Mouse (Mus musculus) cerebellum, adult 11 months (tissue): ENCODE measurements around the gene Zfp260.
"Not testable (repeated sequence)": the region's sequence is repeated elsewhere in the genome, so short reads cannot be mapped to it uniquely, and the experiment has no call there.

Source experiments
- DNase-seq: peaks from one replicate; pipeline ENCODE4 v3.0.0; 2022

Gene Zfp260

DNA sequence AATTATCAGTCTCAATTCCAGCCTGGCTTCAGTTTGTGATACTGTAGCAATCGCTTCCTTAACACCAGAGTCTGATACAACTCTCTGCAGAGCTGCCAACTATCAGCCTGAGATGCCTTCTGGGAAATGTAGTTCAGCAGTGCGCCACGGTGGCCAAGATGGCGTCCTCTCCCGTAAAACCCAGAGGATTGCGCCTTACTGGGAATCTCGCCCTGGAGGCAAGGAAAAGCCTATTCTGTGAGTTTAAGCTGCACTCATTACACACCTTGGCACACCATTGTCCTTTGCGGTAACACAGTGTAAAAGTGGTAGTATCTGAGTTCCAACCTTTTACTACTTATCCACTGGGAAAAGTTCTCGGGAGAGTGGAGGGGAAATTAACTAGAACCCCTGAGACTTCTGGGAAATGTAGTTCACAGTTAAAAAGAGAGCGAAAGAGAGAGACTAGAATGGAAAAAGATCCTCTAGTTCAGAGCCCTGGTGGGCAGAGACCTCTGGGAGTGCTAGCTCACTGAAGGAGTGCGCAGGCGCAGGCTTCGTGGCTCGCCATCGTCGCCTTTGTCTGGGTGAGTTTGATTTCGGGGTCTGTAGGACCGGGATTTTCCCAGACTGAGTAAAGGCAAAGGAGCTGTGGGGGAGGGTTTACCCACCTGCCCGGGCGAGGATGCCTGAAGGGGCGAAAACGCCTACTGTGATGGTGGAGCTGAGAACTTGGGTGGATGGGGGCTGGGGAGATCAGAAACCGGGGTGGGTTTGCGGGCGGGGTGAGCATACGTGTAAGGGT is at the start of gene Zfp260:
Gene Zfp260 (plus strand): TSS at position 132 of the 784 bp plus-strand sequence.
- peak; percentile 81 for DNase-seq

DNA sequence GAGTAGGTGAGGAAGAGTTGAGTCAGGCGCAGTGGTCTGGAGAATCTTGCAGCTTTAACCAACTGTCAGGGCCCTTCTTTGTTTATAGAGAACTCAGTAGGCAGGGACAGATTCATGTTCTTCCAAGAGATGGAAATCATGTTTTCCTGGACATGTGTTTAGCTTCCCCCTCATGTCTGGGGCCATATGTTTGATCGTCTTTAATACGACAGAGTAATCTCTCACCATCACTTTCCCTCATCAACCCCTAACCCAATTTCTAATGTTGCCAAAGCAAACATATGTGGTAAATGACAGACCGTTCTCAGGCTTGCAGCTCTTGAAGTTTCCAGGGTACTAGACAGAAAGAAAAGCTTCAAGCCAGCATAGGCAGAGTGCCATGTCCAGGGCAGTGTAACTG is 46.5 kb upstream of the Zfp260 start:
- no peak for DNase-seq

DNA sequence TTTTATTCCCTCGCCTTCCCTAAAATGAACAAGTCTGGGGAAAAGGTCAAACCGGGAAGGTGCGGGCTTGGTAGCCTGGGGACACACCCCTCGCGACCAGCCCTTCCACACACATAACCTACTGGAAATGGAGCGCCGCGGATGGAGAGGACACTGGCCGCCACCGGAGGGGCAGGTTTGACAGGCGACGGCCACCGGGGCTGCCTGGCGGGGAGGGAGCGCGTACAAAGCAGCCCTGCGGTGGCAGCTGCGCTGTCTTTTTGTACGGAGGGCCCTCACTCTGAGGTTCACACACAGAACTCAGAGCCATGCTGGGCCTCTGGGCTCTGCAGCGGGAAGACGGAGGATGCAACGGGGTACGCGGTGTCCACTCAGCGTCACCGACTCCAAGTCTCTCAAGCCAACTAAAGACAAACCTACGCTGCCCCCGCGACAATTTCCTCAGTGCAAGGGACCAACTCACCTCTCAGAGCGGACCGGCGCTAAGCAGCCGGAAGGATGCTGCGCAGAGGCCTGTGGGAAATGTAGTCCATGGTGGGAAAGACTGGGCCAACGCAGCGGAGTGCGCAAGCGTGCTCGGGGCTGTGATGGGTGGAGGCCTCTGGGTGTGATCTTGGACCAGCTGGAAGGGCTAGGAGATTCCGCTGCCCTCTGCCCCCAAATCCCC is 43.6 kb upstream of the Zfp260 start, which contains the start of gene Zfp14:
Gene Zfp14 (minus strand): TSS at position 499 of the 667 bp plus-strand sequence.
- peak; percentile 89 for DNase-seq

DNA sequence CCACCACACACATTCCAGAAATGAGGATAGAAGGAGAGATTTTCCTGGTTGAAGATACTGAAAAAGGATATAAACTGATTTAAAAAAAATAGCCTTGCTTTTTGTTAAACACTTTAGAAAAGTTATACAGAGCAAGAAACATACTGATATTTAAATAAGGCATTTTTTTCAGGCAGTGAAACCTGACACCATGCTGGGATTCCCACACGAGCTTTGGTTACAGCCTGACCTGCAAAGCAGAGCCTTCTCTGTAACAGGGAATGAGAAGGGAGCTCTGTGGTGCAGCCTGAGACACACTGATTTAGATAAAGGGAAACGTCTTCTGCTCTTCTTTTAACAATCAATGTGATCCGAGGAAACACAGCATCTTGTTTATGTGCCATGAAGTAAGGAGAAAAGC is 41.0 kb upstream of the Zfp260 start:
- DNase-seq = no peak

DNA sequence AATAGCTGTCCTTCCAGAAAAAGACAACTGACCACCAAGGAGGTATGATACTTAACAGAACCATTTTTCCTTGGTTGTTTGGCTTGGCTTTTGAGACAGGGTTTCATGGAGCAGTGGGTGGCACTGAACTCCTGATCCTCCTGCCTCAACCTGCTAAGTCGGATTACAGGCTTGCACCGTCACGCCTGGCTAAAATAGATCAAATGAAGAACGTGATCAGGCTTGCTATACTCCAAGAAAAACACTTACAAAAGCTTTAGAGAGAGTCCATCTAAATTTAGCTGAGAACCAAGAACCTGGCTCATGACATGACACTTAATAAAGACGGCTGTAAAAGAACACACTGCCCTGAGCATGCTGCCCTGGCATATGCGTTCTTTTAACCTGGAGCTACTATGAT is 34.2 kb upstream of the Zfp260 start:
- no peak for DNase-seq

DNA sequence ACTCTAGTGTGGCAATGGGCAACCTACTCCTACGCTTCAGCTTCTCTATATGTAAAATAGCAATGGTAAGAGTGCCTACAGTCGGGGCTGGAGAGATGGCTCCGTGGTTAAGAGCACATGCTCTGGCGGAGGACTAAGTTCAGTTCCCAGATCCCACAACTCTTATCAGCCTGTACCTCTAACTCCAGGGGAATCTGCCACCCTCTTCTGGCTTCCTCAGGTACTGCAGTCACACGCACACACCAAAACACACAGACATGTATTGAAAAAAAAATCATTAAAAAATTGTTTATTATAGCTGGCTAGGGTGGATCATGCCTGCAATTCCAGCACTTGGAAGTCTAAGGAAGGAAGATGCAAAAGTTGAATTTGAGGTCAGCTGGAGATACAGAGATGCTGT is 32.1 kb upstream of the Zfp260 start:
- no peak for DNase-seq

DNA sequence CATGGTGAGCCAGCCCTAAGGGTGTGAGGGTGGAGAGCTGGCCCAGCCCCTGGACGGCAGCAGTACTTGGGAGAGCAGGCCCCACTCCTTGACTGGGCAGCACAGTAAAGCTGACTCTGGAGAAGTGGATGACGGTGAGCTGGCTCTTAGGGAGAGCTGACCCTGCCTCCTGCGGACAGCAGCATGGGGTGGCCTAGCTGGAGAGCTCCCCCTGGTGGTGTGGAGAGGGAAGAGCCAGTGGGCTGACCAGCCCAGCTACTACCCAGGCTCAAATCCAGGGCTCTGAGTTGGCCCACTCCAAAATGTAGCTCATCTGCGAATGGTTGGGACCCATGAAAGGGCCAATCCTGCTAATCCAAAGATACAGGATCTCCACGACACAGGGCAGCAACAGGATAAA is 30.0 kb upstream of the Zfp260 start:
- DNase-seq = no peak

DNA sequence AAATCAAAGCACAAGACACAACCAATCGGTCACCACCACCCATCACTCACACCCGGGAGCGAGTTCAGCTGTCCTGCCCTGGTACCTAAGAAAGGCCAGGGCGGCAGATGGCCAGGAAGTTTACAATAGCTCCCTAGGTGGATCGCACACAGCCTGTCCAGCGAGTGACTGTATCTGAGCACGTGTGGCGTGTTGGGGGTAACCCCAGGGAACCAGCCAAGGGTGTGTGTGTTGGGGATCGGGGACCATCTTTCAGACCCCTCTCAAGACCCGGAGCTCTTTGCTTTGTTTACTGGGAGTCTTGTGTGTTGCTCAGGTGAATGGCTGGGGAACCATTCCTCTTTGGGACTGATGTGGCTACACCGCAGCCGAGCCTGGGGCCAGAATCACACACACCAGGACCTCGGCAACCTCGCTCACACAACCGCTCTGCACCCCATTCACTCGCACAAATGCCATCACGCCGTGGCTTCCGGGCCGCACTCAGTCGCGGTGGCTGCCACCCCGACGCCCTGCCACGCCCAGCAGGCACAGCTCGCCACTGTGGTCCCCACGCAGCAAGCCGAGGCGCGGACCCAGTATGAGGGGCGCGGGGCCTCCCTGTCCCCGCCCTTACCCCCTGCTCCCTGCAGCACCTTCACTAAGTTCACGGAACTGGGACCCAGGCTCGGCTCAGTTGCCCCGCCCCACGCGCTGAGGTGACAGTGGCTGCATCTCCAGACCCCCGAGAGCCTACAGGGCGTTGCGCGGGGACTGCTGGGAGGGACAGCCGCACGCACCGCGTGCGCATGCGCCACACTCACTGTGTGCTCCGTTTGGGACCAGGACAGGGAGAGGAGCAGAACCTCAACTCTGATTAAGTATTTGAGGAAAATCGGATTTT is 22.2 kb upstream of the Zfp260 start, which contains the start of gene Zfp82:
Gene Zfp82 (minus strand): TSS at position 755 of the 883 bp plus-strand sequence.
- DNase-seq = peak; percentile 84

DNA sequence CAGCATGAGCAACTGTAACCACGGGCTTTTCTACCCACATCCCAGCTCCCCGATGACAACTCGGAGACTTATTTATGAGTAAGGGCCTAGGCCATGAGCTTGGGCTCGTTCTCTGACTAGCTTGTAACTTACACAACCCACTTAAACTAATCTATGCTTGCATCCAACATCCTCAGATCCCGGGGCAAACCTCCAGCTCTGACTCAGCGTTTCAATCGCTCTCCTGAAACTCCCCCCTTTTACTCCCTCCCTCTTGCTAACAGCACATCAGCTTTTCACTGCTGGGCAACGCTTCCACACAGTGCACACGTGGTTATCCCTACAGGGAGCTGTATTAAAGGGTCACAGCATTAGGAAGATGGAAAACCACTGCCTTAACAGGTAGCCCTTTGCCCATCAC is 8.1 kb upstream of the Zfp260 start:
- no peak for DNase-seq

DNA sequence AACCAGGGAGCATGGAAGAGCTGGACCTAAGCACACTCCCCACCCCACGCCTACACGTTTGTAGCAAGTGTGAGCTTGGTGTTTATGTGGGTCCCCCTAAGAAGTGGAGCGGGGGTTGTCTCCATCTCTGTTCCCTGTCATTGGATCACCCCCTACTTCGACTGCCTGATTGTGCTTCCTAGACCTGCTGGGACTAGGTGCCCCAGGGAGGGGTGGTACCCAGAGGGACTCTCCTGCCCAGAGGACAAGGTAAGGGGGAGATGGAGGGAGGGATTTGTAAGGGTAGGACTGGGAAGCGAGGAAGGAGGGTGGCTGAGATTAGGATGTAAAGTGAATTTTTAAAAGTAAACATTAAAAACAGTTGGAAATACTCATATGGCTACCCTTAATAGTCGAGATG is 5.2 kb upstream of the Zfp260 start:
- no peak for DNase-seq

DNA sequence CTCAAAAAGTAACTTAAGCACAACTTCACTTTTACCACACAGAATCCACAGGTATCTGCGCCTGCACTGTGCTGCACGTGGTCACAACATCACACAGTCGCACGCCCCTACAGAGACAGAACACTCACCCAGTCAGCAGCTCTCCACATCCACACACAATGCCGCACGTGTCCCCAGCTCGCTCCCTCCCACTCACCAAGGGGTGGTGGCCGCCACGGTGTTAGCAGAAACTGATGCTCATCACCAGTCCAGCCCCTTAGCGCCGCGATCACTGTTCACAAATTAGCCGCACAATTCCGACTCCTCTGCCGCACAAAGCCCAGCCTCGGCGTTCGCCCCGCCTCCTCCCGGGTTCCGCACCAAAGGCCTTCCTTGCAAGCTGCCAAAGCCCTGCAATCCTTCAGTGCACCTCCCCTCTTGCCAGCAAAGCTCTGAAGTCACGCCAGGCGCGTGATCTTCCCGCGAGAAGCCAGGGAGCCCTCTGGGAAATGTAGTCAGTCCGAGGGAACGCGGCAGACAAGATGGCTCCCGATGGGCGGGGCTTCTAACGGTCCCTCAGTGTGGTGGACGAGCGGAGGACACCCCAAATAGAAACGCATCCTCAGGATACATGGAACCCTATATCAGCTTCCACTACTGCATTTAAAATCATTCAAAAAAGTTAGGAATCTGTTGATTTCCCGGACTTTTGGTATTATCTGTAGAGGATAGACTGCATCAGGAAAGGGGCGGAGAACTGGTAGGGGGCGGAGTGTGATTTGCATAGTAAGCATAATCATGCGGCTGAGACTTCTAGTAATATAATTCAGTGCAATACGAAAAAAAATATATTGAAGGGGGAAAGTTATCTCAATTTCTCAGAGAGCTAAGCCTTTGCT is 4.2 kb upstream of the Zfp260 start, which contains the start of the genes Gm26920 and Zfp566:
Gene Gm26920 (minus strand): TSS at position 319 of the 878 bp plus-strand sequence.
Gene Zfp566 (minus strand): TSS at position 436 of the 878 bp plus-strand sequence.
- peak; percentile 96 for DNase-seq

DNA sequence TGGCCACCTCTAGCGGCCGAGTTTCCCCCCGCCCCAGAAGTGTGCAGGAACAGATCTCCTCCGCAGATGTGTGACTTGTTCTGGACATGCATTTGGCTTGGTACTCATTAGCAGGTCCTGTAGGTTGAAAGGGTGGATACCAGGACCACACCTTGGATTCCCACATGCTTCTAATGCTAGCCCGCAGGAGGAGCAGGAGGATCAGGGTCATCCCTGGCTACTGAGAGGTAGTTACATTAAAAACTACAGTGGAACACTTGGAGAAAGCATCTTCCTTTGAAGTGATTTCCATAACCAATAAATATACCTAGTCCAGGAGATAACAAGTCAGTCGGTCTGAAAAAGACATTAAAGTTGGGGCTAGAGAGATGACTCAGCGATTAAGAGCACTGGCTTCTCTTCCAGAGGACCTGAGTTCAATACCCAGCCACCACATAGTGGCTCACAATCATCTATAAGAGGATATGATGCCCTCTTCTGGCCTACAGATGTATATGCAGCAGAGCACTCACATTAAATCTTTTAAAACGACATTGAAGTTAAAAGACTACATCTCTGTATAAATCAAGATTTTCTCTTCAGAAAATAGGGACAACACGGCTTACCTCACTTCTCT is 3.5 kb upstream of the Zfp260 start:
- no peak for DNase-seq

DNA sequence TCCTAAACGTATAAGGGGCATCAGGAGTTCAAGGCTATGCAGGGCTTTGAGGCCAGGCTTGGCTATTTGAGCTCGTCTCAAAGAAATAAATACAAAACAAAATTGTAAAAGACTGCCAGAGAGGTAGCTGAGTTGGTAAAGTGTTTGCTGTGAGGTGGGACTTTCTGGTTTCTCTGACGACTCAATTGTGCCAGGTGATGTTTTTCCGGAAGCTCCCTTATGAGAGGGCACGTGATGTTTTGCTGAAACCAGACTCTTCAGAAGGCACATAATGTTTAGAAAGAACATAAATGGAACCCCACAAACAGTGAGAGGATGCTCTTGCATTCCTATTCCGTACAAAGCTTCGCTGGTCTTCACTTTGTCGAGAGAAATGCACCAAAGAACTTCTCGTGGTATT is 1.9 kb upstream of the Zfp260 start:
- DNase-seq = no peak

DNA sequence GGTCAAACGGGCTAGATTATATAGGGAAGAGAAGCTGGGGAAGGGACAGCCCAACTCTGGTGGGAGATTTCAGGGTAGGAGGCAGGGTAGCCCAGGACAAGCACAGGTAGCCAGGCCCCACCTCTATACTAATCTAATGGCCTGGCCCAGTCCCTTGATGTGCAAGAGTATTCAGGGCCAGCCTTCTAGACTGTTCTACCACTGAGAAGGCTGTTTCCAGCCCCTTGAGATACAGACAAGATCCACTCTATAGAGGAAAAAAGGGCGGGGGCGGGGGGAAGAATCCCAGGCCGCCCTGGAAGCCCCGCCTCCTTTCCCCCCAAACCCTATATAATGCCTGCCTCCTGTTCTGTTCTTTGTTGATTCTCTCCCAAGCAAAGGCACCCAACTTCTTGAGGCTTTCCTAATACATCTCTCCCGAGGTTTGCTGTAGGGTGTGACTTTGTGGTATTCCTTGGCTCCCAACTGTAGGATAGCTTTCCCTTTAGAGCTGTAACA is 610 bp upstream of the Zfp260 start:
- DNase-seq = no peak

DNA sequence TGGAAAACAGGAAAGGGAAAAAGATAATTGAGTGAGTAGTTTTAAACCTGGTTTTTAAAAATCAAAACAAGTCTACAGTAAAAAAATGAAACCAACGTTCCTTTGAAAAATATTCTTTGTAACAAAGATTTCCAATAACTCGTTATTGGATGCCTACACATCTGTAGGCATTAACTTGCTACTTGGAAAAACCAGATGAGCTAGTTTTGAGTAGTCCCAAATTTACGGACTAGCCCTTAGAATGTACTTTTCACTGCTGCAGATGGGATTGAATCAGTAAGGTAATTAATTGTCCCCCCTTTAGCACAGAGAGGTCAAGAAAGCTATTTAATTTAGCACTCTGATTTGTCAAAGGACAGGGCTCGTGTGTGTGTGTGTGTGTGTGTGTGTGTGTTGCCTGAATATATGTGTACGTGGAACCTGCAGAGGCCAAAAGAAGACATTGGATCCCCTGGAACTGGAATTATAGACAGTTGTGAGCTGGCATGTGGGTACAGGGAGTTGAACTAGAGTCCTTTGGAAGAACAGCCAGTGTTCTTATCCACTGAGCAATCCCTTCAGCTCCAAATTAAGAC is 1.1 kb downstream of the Zfp260 start:
- DNase-seq = no peak

DNA sequence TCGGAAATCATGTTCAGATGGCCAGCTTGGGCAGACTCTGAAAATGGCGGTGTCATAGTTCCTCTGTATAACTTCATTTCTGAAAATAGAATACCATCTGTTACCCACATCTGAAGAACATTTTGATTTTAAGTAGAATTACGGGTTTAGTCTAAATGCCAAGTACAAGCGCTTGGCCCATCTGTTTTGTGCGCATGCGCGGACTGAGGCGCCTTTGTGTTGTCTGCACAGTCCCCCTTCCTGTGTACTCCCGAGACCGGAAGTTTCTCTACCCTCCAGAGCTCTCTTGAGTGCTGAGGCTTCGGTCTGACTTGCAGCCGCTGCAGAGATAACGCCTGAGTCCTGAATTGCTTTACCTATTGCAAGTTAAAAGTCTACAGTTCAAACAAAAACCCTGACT is 4.7 kb downstream of the Zfp260 start:
- DNase-seq = peak; percentile 68

DNA sequence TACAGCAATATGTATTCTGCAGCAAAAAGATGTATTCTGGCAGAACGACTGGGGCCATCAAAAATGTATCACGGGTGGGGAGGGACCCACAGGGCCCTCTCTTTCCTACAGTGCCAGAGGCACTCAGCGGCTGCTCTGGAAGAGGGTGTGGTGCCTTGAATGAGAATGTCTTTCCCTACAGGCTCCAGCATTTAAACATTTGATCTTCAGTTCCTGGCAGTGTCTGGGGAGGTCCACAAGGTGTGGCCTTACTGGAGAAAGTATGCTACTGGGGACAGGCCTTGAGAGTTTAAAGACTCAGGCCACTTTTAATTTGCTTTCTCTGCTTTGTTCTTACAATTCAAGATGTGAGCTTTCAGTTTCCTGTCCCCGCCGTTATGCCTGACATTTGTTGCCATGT is 21.5 kb downstream of the Zfp260 start:
- no peak for DNase-seq

DNA sequence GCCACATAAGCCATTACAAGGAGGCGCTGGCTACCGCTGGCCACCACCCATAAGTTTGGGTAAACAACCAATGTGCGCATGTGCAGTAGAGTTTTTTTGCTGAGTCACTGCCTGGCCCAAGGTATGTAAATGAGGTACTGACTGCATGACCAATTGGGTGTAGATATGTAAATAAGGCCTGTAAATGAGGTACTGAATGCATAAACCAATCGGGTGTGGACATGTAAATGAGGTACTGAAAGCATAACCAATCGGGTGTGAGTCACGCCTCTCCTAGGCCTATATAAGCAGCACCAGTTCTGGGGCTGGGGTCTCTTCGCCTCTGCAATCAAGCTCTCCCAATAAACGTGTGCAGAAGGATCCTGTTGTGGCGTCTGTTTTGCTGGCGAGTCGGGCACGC is 23.4 kb downstream of the Zfp260 start:
- not testable (repeated sequence) for DNase-seq

DNA sequence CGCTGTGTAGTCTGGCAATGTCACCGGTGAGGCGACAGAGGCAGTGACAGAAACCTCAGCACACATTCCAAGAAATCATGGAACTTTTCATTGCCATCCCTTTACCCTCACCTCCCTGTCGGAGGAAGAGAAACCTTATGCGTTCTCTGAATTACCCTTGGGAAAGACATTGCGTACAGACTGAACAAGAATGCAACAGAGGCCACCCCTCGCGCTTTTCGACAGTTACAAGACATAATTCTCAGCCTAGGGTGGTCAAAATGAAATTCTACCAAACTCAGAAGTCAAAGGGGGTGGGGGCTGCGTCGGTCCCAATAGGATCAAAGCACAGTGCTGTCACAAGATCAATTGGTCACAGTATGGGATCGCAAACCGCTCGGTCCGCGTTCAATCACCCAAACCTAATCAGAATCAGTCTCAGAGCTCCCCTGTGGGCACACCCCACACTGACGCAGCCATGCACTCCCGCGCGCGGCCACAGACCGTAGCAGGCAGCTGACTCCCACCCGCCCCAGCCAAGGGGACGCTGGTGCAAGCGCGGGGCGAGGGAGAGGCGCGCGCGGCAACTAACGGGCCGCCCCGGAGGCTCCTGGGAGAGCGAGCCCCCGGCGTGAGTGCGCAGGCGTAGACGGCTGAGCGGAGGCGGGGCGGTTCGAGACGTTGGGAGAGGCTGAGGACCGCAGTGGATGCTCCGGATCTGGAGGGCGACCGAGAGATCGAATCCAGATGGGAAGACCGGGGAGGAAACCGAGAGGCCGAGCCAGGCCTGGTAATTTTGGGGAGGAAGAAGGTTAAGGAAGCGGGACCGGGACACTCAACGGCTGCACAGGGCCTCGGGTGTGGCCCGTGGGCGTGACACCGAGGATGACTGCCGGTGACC is 27.0 kb downstream of the Zfp260 start, which contains the start of gene Zfp382:
Gene Zfp382 (plus strand): TSS at position 635 of the 880 bp plus-strand sequence.
- peak; percentile 90 for DNase-seq

DNA sequence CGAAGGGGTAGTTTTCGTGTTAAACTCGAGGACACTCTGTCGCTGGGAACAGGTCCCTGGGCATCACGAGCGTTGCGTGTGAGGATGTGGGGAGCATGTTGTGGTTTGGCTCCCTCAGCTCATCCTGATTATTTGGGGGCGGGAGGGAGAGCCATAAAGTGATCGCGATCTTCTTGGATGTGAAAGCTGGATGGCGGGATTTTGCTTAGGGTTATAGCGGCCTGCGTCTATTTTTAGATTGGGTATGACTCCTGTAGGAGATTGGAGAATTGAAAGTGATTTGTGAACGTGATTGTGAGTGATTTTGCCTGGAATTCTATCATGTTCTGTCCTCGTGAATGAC is 27.6 kb downstream of the Zfp260 start:
- DNase-seq = no peak
